In the genomic region with DNA sequence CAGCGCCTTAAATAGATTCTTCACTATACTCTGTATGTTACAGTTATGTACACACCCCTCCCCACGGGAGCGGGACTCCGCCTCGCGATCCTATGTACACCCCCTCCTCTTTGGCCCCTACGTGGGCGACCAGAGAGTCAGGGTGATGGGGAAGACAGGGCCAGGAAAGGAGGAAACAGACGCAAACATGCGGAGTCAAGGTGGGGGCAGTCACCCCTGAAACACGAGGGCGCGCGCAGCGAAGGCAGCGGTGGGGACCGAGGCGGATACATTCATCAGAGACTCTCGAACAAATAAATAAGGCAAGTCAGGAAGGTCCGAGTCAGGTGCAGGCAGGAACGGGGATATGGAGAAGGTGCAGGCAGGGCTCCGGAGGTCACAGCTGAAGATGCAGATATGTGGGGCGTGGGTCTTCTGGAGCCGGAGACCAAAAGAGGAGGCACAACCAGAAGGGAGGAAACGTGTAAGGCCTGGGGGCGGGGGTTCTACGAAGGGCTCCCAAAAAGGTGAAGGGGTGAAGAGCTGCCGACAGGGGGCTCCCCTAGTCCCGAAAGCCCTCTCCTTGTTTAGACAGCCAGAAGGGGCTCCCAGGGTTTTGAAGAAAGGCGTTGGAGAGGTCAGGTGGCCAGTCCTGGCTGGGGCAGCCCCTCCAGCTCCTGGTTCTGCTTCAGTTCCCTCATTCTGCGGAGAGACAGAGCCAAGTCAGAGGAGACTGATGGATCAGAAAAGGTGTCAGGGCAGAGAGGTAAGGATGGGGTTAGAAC, we compare ENCODE assay signal across 7 mouse cellular contexts. TPM values are rescaled to one million over a fixed set of nuclear protein-coding genes. Genes with fewer than 3 reads are reported as not detected.
DNase-seq lines count a peak whose midpoint lies in the region; ATAC-seq lines count a peak whose summit lies in the region.

No protein-coding gene starts in this region.

- no peaks in the 10 kb centered on the region for H3K27me3 ChIP-seq in hindbrain, embryonic 15.5 days
- no peaks in the 10 kb centered on the region for H3K27me3 ChIP-seq in megakaryocyte, embryonic 14.5 days (replicated peaks)

- peak overlapping the region; percentile 57 for H3K4me3 ChIP-seq in hindbrain, embryonic 15.5 days
- H3K4me3 ChIP-seq in megakaryocyte, embryonic 14.5 days (replicated peaks): peak overlapping the region; percentile 97

- peak overlapping the region; percentile 64 for H3K9ac ChIP-seq in hindbrain, embryonic 15.5 days

- peak; percentile 85 for DNase-seq in WW6 (ENCODE audit: low read depth, low spot score)
- DNase-seq in cerebellum, postnatal 25 days: peak; percentile 76 to 83
- peak; percentile 71 for DNase-seq in gastrocnemius, adult 18-20 months (ENCODE audit: low spot score)
- DNase-seq in left cerebral cortex, postnatal 14 days (ENCODE audit: low spot score in 2 of 2): peak; percentile 72
- DNase-seq in right cerebral cortex, postnatal 25 days: peak; percentile 55

- H3K36me3 ChIP-seq in hindbrain, embryonic 15.5 days: peaks cover 15% of the 10 kb centered on the region
- H3K36me3 ChIP-seq in megakaryocyte, embryonic 14.5 days (replicated peaks; ENCODE audit: low read length): peaks cover 73% of the 10 kb centered on the region

- intact Hi-C loops in left cerebral cortex, postnatal 14 days (cut with DNase I): loop anchor here (2.0 kb wide), 1 partner anchor 15 kb away; a partner anchor contains a TSS

- peak overlapping the region; percentile 99 for H3K27ac ChIP-seq in hindbrain, embryonic 15.5 days (replicated peaks)

- no peaks in the 10 kb centered on the region for H3K9me3 ChIP-seq in hindbrain, embryonic 15.5 days
- H3K9me3 ChIP-seq in megakaryocyte, embryonic 14.5 days: no peaks in the 10 kb centered on the region

- under 1% methylated on average over 31 of the region's 31 CpGs for WGBS in hindbrain, embryonic 15.5 days

- H3K4me1 ChIP-seq in hindbrain, embryonic 15.5 days (replicated peaks): peaks cover 32% of the 10 kb centered on the region
- H3K4me1 ChIP-seq in megakaryocyte, embryonic 14.5 days: peaks cover 74% of the 10 kb centered on the region

- ATAC-seq in hindbrain, embryonic 15.5 days (ENCODE audit: low FRiP score, low read depth): peak; percentile 53

- H3K4me2 ChIP-seq in hindbrain, embryonic 15.5 days: peak overlapping the region; percentile 83

RNA-seq across cellular contexts. Expression of a gene that starts 0.5 kb away (rescaled TPM):
- total RNA-seq in gastrocnemius, adult 18-20 months (2021): 100 to 1,000 TPM in 1 of 2 experiments, 10 to 100 TPM in 1; 83.4 to 103 TPM
- 152 and 164 TPM in 2 replicates for polyA plus RNA-seq in hindbrain, embryonic 15.5 days (2015; fragmentation: Nextera tagmentation; extraction: Ambion mirVana)
- 10 to 100 TPM; 53.5 to 53.8 TPM for total RNA-seq in left cerebral cortex, postnatal 14 days (2021)
- 40.5 and 288 TPM in 2 replicates for polyA plus RNA-seq in megakaryocyte, embryonic 14.5 days (2012; ENCODE audit: insufficient read depth, low replicate concordance)

RNA-seq across cellular contexts. Expression of a gene that starts 12.8 kb away (rescaled TPM):
- 1,000 to 10,000 TPM; 5,616 to 7,081 TPM for total RNA-seq in gastrocnemius, adult 18-20 months (2021)
- 6.7 and 8.7 TPM in 2 replicates for polyA plus RNA-seq in hindbrain, embryonic 15.5 days (2015; fragmentation: Nextera tagmentation; extraction: Ambion mirVana)
- 1 to 10 TPM; 8.3 to 8.6 TPM for total RNA-seq in left cerebral cortex, postnatal 14 days (2021)
- polyA plus RNA-seq in megakaryocyte, embryonic 14.5 days (2012; ENCODE audit: insufficient read depth, low replicate concordance): 4.2 and 8.4 TPM in 2 replicates

RNA-seq across cellular contexts. Expression of a gene that starts 15.3 kb away (rescaled TPM):
- total RNA-seq in gastrocnemius, adult 18-20 months (2021): 100 to 1,000 TPM; 217 to 233 TPM
- polyA plus RNA-seq in hindbrain, embryonic 15.5 days (2015; fragmentation: Nextera tagmentation; extraction: Ambion mirVana): 722 and 792 TPM in 2 replicates
- total RNA-seq in left cerebral cortex, postnatal 14 days (2021): 100 to 1,000 TPM; 267 to 286 TPM
- polyA plus RNA-seq in megakaryocyte, embryonic 14.5 days (2012; ENCODE audit: insufficient read depth, low replicate concordance): 9,580 and 14,702 TPM in 2 replicates

RNA-seq across cellular contexts. Expression of a gene that starts 18.1 kb away (rescaled TPM):
- 10 to 100 TPM; 40.6 TPM for total RNA-seq in gastrocnemius, adult 18-20 months (2021)
- 23.4 and 27.5 TPM in 2 replicates for polyA plus RNA-seq in hindbrain, embryonic 15.5 days (2015; fragmentation: Nextera tagmentation; extraction: Ambion mirVana)
- total RNA-seq in left cerebral cortex, postnatal 14 days (2021): 100 to 1,000 TPM; 217 to 223 TPM
- 22.6 and 68.5 TPM in 2 replicates for polyA plus RNA-seq in megakaryocyte, embryonic 14.5 days (2012; ENCODE audit: insufficient read depth, low replicate concordance)

RNA-seq across cellular contexts. Expression of a gene that starts 22.5 kb away (rescaled TPM):
- total RNA-seq in gastrocnemius, adult 18-20 months (2021): 100 to 1,000 TPM; 292 to 304 TPM
- polyA plus RNA-seq in hindbrain, embryonic 15.5 days (2015; fragmentation: Nextera tagmentation; extraction: Ambion mirVana): 167 and 176 TPM in 2 replicates
- total RNA-seq in left cerebral cortex, postnatal 14 days (2021): 100 to 1,000 TPM; 120 to 125 TPM
- 15.7 and 78.7 TPM in 2 replicates for polyA plus RNA-seq in megakaryocyte, embryonic 14.5 days (2012; ENCODE audit: insufficient read depth, low replicate concordance)

Comparison
In these comparisons a context has a peak if more than half of its experiments do, and no peak if none do; other contexts are left out.
1. Peak in every context shown above with its lines: DNase-seq, ATAC-seq, H3K4me3 ChIP-seq and H3K27ac ChIP-seq.
2. RNA of a gene that starts 12.8 kb away (total RNA-seq): 5,616 to 7,081 TPM in gastrocnemius, adult 18-20 months; 8.3 to 8.6 TPM in left cerebral cortex, postnatal 14 days; every median in the first group is over 100 times any median in the second.